Mouse (Mus musculus) 3134 (cell line): ENCODE data around the gene Strada.
"Not testable (repeated sequence)": the region's sequence is repeated elsewhere in the genome, so short reads cannot be mapped to it uniquely, and the experiment has no call there.

Experiments
- DNase-seq: peaks from one replicate; pipeline ENCODE4 v3.0.0-alpha.2; 2011; ENCODE audit warnings: low spot score; ENCODE audit not compliant: insufficient read length; ENCODE audit errors: extremely low read depth

Gene Strada

DNA sequence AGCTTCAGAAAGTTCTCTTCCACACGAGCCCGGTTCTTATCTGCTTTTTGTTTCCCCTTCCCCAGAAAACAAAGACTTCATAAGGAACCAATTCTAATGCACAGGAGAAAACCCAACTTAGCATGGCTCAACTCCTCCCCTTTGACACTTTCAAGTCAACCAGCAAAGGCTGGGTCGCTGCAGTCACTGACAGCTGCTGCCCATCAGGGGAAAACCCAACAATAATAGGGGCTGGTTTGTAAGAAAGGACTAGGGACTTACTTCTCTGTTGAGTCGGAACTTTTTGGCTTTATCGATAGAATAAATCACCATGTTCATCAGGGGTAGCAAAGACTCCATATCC is at the start of gene Strada:
Gene Strada (minus strand): TSS at position 46 of the 343 bp plus-strand sequence.
- no peak for DNase-seq

DNA sequence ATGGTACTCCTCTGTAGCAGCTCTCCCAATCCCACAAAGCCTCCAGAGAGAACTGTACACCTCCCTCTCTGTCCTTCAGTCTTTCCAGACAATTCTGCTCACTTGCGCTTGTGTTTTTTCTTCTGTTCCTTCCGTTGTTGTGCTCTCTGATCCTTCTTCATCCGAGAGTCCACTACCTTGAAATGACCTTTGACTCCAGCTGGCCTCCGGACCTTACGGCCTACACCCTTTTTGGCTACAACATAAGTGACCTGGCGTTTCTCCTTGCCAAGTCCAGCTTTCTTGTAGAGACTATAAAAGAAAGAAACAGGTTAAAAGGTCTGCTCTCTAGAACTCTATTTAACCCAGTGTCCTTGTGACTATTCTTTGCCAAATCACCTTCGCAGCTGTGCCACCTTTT is 47.4 kb upstream of the Strada start:
- DNase-seq, result no peak

DNA sequence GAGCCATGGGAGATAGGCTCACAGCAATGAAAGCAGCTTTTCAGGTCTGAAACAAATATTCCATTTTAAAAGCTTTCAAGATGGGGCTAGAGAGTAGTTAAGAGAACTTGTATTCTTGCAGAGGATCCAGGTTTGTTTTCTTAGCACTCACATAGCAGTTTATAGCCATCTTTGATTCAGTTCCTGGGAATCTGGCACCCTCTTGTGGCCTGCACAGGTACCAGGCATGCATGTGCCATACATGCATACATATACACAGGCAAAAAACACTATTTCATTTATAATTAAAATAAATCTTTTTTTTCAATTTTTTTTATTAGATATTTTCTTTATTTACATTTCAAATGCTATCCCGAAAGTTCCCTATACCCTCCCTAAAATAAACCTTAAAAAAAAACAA is 44.9 kb upstream of the Strada start:
- no peak for DNase-seq

DNA sequence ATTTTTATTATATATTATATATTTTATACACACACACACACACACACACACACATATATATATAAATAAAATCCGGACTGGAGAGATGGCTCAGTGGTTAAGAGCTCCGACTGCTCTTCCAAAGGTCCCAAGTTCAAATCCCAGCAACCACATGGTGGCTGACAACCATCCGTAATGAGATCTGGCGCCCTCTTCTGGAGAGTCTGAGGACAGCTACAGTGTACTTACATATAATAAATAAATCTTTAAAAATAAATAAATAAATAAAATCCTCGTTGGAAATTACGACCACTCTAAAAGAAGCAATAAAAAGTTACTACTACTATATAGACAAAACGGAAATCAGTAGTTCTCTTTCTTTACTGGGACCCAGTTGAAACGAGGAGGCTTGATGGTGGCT is 32.0 kb upstream of the Strada start:
- not testable (repeated sequence) for DNase-seq

DNA sequence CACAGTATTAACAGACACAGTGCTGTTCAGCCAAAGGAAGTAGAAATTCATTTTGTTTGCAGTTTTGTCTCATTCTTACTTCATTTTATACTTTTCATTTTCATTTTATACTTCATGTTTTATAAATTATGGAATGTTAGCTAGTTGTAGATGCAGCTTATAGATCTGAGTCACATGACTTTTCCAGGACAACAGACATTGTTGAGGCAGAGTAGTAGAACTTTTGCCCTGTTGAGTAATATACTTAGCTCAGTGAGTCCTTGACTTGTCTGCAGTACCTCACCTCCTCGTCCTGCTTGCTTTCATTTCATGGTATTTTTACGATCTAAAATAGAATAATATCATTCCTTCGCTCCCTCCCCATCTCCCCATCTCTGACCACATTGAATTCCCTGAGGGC is 18.6 kb upstream of the Strada start:
- DNase-seq, result no peak

DNA sequence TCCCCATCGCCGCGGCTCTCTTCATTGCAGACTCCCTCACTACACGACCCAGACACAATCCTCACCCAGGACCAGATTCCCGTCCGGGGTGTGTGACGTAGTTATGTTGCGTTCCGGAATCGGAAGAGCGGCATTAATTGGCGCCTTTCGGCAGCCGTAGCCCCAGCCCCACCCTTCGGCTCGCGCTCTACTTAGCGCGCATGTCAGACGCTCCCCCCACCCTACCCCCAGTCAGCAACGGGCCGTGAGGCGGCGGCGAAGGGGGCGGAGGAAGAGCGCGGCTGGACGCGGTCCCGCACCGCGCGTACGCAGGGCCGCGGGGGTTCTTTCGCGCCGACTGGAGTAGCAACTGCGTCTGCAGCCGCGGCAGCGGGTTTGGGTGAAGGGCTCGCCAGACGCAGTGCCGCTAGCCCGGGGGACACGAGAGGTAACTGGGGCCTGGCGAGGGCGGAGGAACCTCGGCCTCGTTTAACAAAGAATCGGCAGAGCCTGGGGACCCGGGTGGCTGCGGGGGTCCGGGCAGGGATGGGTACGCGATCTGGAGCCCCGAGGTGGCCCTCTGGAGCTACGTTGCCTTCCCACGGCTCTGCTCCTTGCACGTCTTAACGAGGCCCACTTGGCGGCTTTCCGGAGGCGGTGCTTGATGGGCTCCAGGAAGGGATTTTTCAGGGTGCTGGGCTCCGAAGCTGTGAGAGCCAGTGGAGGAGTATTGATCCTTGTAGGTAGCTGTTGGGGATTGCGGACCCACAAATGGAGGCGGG is 14.9 kb upstream of the Strada start, which contains the start of gene Ddx42:
Gene Ddx42 (plus strand): TSS at position 197 of the 761 bp plus-strand sequence.
- peak; percentile 97 for DNase-seq

DNA sequence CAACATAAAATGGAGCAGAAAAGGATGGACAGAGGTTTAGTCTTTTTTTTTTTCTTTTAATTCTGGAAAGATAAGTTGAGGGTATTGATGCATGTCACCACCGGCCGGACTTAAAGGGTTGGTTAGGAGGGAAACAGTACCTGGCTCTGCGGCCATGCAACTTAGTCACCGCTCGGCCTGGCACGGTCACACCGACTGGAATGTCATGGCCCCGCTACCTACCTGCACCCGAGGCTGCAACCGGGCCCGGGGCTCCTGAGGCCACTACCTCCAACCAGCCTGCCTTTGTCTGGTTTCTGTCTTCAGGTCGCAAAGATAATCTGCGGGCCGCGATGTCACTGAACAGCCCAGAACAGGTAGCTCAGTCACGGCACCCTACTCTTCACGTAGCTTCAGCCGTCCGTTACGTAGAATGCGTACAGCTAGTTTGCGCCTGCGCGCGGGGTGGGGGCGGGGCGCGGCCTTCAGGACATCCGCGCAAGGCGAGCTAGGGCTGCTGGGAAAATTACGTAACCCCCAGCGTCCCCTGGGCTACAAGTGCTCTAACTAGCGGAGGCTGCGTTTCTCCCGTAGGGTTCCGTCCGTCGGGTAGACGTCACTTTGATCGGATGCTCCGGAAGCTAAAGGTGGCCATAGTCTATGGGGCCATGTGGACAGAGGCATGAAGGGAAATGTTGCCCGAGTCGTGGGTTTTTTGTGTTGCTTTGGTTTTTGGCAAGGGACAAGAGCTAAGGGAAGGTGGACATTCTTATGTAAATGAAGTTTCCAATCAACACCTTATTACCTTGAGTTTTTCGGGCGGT is 14.2 kb upstream of the Strada start, which contains the start of gene Ccdc47:
Gene Ccdc47 (minus strand): TSS at position 418 of the 803 bp plus-strand sequence.
- peak; percentile 99 for DNase-seq

DNA sequence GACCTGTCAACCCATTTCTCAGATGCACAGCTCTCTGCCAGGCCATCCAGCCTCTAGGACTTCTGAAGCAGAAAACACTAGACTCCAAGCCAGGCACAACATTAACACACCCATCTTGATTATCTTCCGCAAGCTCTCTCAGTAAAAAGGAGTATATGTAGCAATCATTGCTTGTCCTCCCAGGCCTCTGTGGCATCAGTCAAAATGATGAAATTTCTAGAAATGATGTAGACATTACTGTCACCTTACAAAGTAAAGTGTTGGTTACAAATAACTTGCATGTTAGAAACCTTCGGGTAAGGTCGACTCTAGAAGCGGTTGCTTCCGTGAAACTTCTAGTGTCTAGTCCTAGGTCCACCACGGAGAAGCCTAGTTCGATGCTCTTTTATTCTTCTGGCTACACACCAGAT is 13.5 kb upstream of the Strada start:
- no peak for DNase-seq

DNA sequence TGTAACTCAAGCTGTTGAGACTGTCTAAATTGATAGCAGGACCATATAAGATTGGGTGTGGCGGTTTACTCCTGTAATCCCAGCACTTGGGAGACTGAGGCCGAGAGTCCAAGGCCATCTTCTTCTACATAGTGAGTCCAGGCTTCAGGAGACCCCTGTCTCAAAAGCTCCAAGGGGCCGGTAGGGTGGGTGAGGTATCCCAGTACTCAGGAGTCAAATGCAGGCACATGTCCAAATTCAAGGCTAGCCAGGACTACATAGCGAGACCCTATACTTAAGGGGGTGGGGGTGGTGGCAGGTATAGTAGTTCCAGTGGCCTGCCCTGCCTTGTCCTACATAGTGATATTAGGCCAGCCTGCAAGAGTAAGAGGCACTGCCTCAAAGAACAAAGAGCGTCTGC is 12.9 kb upstream of the Strada start:
- DNase-seq, result no peak

DNA sequence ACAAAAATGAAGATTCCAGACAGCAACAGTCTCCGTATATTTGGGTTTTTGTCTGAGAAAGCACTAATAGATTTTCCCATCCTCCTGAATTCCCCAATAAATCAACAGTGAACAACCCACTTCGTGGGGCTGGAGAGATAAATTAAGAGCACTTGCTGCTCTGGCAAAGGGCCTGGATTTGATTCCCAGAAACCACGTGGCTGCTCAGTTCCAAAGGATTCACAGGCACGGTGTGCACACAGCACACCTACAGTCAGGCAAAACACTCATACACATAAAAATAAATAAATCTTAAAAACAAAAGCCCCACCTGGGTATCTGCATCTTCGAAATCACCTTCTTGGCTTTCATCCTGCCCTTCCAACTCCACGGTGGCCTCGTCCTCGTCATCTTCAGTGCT is 10.8 kb upstream of the Strada start:
- DNase-seq, result no peak

DNA sequence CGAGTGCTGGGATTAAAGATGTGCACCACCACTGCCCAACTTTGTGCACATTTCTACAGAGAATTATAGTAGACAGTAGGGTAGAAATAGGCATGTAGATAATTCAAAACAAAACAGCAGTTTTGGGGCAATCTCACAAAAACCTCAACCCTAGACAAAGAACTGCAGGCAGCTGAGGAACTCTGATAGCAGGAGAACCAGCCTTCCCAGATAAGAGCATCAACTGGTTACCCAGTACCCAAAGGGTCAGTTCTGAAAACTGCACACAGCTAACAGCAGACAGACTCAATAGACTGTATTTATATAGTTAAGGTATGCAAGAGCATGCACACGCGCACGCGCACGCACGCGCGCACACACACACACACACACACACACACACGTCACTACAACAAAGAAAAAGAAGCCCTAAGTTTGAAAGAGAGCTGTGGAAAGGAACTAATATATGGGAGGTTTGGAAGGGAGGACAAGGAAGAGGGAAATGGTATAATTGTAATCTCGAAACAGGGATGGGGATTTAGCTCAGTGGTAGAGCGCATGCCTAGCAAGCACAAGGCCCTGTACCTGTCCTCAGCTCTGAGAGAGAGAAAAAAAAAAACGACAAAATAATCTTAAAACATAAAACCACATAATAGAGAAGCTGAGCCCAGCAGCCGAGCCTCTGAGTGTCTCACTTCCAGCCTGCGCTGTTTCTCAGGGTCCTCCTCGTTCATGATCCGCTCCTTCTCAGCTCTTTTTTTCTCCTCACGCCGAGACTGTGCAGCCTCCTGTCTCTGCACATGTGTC is 438 bp downstream of the Strada start:
- DNase-seq, result no peak

DNA sequence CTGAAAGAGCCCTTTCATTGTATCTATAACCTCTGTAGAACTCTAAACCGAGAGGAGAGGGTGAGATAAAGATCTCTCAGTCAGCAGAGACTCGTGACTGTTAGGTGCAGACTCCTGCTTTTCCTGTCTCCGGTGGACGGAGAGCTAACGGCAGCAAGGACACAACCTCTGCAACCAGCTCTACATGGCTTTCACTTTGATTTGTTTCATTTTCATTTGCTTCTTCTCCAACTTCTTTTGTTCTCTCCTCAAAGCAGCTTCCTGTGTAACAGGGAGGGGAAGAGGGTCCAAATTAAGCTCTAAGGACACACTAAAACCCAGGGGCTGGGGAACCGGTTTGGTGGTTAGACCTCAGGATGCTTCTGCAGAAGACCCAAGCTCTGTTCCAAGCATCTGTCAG is 1.2 kb downstream of the Strada start:
- no peak for DNase-seq

DNA sequence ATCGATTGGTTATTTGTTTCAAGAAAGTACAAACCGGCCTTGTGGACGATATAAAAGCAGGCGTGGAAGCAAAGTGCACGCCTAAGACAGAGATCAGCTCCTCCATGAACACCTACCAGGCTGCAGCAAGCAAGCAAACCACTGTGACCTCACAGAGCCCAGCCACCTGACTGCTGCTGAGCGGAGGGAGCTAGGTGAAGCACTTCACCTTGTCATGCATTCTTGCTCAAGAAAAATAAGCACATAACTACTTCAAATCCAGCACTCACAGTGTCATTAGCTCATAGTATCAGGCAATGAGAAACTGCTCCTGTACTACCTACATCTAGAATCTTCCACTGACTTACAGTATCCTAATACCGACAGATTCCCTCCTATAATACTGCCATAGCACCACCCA is 2.0 kb downstream of the Strada start:
- DNase-seq, result not testable (repeated sequence)

DNA sequence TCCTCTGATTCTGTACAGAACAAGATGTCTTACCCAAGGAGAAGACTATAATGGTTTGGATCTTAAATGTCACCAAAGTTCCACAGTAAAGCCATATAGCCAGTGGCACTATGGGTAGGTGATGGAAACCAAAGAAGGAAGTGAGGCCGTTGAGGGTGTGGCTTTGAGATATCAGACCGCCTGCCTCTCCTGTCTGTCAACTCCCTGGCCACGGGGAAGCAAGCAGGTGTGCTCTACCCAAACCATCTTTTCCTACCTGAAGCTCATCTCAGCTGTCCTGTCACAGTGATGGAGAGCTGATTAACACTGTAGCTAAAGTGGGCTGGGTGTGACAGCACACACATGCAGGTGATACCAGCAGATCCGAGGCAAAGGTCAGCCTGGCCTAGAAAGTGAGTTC is 3.7 kb downstream of the Strada start:
- no peak for DNase-seq

DNA sequence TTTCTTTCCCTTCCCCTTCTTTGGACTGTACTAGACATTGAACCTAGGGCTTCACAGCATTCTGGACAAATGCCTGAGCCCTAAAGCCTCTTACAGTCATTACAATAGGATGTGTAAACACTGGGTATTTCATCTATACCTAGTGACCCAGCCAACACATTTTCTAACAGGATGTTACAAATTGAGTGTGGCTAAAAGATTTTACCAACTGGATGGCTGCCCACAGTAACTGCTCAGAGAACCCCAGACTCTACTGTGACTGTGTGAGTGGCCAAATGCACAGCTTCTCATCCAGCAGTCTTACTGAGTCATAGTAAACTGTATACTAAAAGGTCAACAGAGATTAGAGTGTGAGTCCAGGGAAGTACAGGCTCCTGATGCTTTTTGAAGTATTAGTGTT is 6.6 kb downstream of the Strada start:
- DNase-seq, result no peak

DNA sequence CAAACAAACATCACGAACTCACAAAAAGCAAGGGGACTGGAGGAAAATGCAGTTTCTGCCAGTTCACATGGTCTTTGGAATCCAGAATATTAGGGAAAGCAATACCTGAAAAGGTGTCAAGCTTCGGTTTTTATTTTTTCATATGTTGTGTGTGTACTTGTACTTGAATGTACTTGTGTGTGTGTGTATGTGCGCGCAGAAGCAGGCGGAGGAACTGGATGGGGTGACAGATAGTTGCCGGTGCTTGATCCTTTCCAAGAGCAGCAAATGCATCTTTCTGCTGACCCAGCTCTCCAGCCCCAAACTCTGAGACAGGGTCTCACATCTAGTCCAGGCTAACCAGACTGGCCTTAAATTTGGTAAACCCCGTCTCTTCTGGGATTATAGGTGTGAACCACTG is 7.1 kb downstream of the Strada start:
- DNase-seq, result no peak

DNA sequence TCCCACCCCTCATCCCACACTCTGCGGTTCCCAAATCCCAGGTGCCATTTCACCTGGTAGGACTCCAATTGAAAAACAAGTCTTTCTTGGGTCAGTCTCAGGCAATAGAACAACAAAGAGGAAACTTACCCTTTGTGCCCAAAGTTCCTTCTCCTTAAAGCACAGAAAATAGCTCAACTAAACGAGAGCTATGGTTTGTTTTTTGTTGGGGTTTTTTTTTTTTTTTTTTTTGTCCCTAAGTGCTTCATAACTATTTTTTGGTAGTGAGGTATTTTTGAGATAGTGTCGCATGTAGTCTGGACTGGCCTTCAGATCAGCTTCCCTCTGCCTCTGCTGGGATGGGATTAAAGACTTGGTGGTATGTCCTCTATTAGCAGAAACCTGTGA is 7.8 kb downstream of the Strada start:
- no peak for DNase-seq

DNA sequence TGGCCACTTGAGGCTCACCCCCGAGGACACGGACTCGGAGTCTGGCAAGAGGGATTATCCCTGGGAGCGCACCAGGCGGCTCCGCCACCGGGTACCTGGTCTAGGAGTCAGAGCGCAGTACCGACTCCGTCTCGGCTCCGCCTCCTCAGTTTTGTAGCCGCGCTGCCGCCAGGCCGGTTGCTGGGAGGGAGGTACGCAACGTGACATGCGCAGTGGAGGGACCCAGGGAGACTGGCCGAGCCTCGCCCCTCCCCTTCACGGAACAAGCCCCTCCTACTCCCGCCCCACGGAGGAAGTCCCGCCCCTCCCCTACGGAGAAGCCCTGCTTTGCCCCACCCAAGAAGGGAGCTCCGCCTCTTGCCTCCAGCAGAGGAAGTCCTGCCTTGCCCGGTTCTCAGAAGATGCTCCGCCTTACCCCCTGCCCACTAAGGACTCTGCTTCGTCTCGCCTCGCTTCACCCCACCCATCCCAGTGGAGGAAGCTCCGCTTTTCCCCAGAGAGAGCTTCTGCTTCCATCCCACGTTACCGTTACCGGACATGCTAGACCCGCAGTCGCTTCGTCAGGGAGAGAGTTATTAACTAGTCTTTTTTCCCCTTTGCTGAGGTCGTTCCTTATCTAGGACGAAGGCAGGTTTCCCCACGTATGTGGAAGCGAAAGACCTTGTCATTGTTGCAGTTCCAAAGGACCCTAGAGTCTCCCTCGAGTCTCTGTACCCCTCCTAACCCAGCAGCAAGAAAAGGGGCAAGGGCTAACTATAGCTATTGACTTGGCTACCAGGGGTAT is 8.4 kb downstream of the Strada start:
- DNase-seq, result peak; percentile 99

DNA sequence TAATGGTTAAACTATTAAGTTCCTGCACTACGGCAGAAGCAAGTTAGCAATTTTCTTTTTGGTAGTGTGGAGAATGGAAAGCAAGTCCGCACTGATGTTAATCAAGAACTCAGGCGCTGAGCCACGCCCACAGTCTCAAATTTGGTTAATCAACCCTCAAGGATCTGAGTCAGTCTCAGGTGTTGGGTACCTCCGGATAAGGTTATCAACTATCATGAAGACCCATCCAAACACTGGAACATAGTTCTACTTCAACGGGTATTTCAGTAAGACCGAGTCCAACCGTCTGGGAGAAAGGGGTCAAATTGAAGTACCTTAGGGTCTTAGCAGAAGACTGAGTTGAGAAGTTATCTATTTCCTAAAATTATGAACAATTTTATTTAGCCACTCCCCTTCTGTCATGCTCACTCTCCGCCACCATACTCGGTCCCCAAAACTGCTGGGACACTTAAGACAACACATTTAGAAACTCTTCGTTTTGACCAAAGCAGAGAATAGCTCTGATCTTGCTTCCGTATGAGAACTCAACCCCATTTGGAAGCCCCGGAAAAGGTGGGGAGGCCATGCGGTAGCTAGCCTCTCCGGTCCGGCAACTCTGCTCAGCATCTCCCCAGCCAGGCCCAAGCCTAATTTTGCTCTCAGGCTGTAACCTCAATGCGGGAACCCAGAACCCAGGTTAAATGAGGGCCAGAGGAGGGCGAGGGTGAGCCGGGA is 9.2 kb downstream of the Strada start:
- no peak for DNase-seq

DNA sequence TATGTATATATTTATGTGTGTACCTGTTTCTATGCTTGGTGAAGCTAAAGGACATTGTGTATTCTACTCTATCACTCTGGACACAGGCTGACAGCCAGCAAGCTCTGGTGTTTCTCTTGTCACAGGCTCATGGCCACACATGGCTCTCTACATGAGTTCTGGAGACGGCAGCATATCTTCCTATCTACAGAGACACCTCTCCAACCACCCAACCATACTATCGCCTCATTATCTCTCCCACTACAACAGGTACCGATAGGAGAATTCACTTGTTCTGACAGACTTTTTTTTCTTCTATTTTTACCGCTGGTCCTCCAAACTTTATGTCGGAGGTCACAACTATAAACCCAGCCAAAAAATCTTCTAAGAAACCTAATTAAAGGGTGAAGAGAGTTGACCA is 9.7 kb downstream of the Strada start:
- no peak for DNase-seq
